Comparison of ENCODE assay signal across 8 mouse cellular contexts in genomic region chr2:84774751-84775150, GRCm38 (mm10). TPM values are rescaled to one million over a fixed set of nuclear protein-coding genes. Genes with fewer than 3 reads are reported as not detected.
DNase-seq lines count a peak whose midpoint lies in the region; ATAC-seq lines count a peak whose summit lies in the region.

No protein-coding gene starts in this region.

- H3K27ac ChIP-seq in hindbrain, embryonic 15.5 days (replicated peaks): peak overlapping the region; percentile 11; the same call in 1 of the 2 replicates
- peak overlapping the region; percentile 33; the same call in 1 of the 2 replicates for H3K27ac ChIP-seq in limb, embryonic 15.5 days
- H3K27ac ChIP-seq in midbrain, embryonic 16.5 days (ENCODE audit: low read length): peak overlapping the region; percentile 17; the same call in 1 of the 2 replicates

- H3K27me3 ChIP-seq in hindbrain, embryonic 15.5 days: no peaks in the 10 kb centered on the region
- H3K27me3 ChIP-seq in limb, embryonic 15.5 days: no peaks in the 10 kb centered on the region
- H3K27me3 ChIP-seq in midbrain, embryonic 16.5 days (ENCODE audit: control insufficient read depth, insufficient read depth, low read depth, low read length): no peaks in the 10 kb centered on the region

- no peaks in the 10 kb centered on the region for H3K36me3 ChIP-seq in hindbrain, embryonic 15.5 days
- no peaks in the 10 kb centered on the region for H3K36me3 ChIP-seq in limb, embryonic 15.5 days
- no peaks in the 10 kb centered on the region for H3K36me3 ChIP-seq in midbrain, embryonic 16.5 days (ENCODE audit: control insufficient read depth, insufficient read depth, low read length)

- peak; percentile 86 for ATAC-seq in hindbrain, embryonic 15.5 days (ENCODE audit: low FRiP score, low read depth)
- peak; percentile 81 for ATAC-seq in limb, embryonic 15.5 days (ENCODE audit: insufficient number of reproducible peaks, low FRiP score, low TSS enrichment, low read depth)
- ATAC-seq in midbrain, embryonic 16.5 days: peak; percentile 55
- ATAC-seq in granulocyte monocyte progenitor cell, adult 5-6 weeks (replicated peaks; ENCODE audit: poor library complexity, severe bottlenecking): no peak

- DNase-seq in adrenal gland, postnatal 25 days: peak; percentile 21
- peak; percentile 68 to 78 for DNase-seq in cerebellum, postnatal 25 days
- DNase-seq in gastrocnemius, postnatal 10 days: peak; percentile 71
- DNase-seq in urinary bladder, postnatal 14 days (ENCODE audit: low spot score): peak; percentile 82

- H3K4me1 ChIP-seq in hindbrain, embryonic 15.5 days (replicated peaks): peaks cover 14% of the 10 kb centered on the region
- peaks cover 14% of the 10 kb centered on the region for H3K4me1 ChIP-seq in limb, embryonic 15.5 days
- H3K4me1 ChIP-seq in midbrain, embryonic 16.5 days (ENCODE audit: control insufficient read depth, insufficient read depth, low read length): peaks cover 9% of the 10 kb centered on the region

- H3K4me3 ChIP-seq in hindbrain, embryonic 15.5 days: peak overlapping the region; percentile 33
- H3K4me3 ChIP-seq in limb, embryonic 15.5 days: peak overlapping the region; percentile 36
- peak overlapping the region; percentile 34 for H3K4me3 ChIP-seq in midbrain, embryonic 16.5 days (ENCODE audit: low read depth, low read length)

- H3K4me2 ChIP-seq in hindbrain, embryonic 15.5 days: peak overlapping the region; percentile 58
- peak overlapping the region; percentile 58 for H3K4me2 ChIP-seq in limb, embryonic 15.5 days
- H3K4me2 ChIP-seq in midbrain, embryonic 16.5 days (ENCODE audit: low read length): peak overlapping the region; percentile 59

- H3K9me3 ChIP-seq in hindbrain, embryonic 15.5 days: no peaks in the 10 kb centered on the region
- H3K9me3 ChIP-seq in limb, embryonic 15.5 days: no peaks in the 10 kb centered on the region
- no peaks in the 10 kb centered on the region for H3K9me3 ChIP-seq in midbrain, embryonic 16.5 days (replicated peaks; ENCODE audit: control insufficient read depth, low read length, poor library complexity, severe bottlenecking)

- WGBS in hindbrain, embryonic 15.5 days: 0% methylated on average over 13 of the region's 15 CpGs
- WGBS in limb, embryonic 15.5 days: 2% methylated on average over 14 of the region's 15 CpGs
- 1% methylated on average over 14 of the region's 15 CpGs for WGBS in midbrain, embryonic 16.5 days

- H3K9ac ChIP-seq in hindbrain, embryonic 15.5 days: peak overlapping the region; percentile 25
- peak overlapping the region; percentile 37 for H3K9ac ChIP-seq in limb, embryonic 15.5 days
- peak overlapping the region; percentile 68 for H3K9ac ChIP-seq in midbrain, embryonic 16.5 days (ENCODE audit: low read depth, low read length)

RNA-seq across cellular contexts. Expression of gene Serping1, which starts 0.5 kb away (rescaled TPM):
- 31.8 and 33.5 TPM in 2 replicates for total RNA-seq in adrenal gland, postnatal 25 days (2021)
- 10 to 100 TPM; 74.7 to 84.1 TPM for total RNA-seq in gastrocnemius, postnatal 10 days (2021)
- 39.5 and 47.3 TPM in 2 replicates for polyA plus RNA-seq in hindbrain, embryonic 15.5 days (2015; fragmentation: Nextera tagmentation; extraction: Ambion mirVana)
- polyA plus RNA-seq in limb, embryonic 15.5 days (2015; fragmentation: Nextera tagmentation; extraction: Ambion mirVana): 47.0 and 55.8 TPM in 2 replicates
- 28.3 and 29.0 TPM in 2 replicates for polyA plus RNA-seq in midbrain, embryonic 16.5 days (2015; fragmentation: Nextera tagmentation; extraction: Ambion mirVana)
- total RNA-seq in granulocyte monocyte progenitor cell, adult 5-6 weeks (2014; fragmentation: Nextera tagmentation): not detected in 2 replicates
- total RNA-seq in granulocyte monocyte progenitor cell, adult 5-6 weeks (2017): not detected in 2 replicates

RNA-seq across cellular contexts. Expression of gene Ube2l6, which starts 23.9 kb away (rescaled TPM):
- 16.9 and 19.9 TPM in 2 replicates for total RNA-seq in adrenal gland, postnatal 25 days (2021)
- total RNA-seq in gastrocnemius, postnatal 10 days (2021): 10 to 100 TPM in 1 of 2 experiments, 1 to 10 TPM in 1; 7.2 to 10.0 TPM
- 23.2 and 26.7 TPM in 2 replicates for polyA plus RNA-seq in hindbrain, embryonic 15.5 days (2015; fragmentation: Nextera tagmentation; extraction: Ambion mirVana)
- polyA plus RNA-seq in limb, embryonic 15.5 days (2015; fragmentation: Nextera tagmentation; extraction: Ambion mirVana): 45.5 and 49.2 TPM in 2 replicates
- polyA plus RNA-seq in midbrain, embryonic 16.5 days (2015; fragmentation: Nextera tagmentation; extraction: Ambion mirVana): 22.9 and 23.4 TPM in 2 replicates
- total RNA-seq in granulocyte monocyte progenitor cell, adult 5-6 weeks (2014; fragmentation: Nextera tagmentation): 5.6 and 6.3 TPM in 2 replicates
- 4.0 and 7.1 TPM in 2 replicates for total RNA-seq in granulocyte monocyte progenitor cell, adult 5-6 weeks (2017)

RNA-seq across cellular contexts. Expression of gene Gm19426, which starts 31.3 kb away (rescaled TPM):
- total RNA-seq in adrenal gland, postnatal 25 days (2021): 3.9 and 4.2 TPM in 2 replicates
- 1 to 10 TPM in 1 of 2 experiments, under 1 TPM in 1; 0.77 to 1.4 TPM for total RNA-seq in gastrocnemius, postnatal 10 days (2021)
- 5.1 and 5.9 TPM in 2 replicates for polyA plus RNA-seq in hindbrain, embryonic 15.5 days (2015; fragmentation: Nextera tagmentation; extraction: Ambion mirVana)
- 6.5 and 7.0 TPM in 2 replicates for polyA plus RNA-seq in limb, embryonic 15.5 days (2015; fragmentation: Nextera tagmentation; extraction: Ambion mirVana)
- 4.3 and 4.8 TPM in 2 replicates for polyA plus RNA-seq in midbrain, embryonic 16.5 days (2015; fragmentation: Nextera tagmentation; extraction: Ambion mirVana)
- total RNA-seq in granulocyte monocyte progenitor cell, adult 5-6 weeks (2014; fragmentation: Nextera tagmentation): not detected in 2 replicates
- not detected in 2 replicates for total RNA-seq in granulocyte monocyte progenitor cell, adult 5-6 weeks (2017)

RNA-seq across cellular contexts. Expression of gene Ypel4, which starts 40.9 kb away (rescaled TPM):
- 8.5 and 9.3 TPM in 2 replicates for total RNA-seq in adrenal gland, postnatal 25 days (2021)
- total RNA-seq in gastrocnemius, postnatal 10 days (2021): 1 to 10 TPM in 1 of 2 experiments, under 1 TPM in 1; 0.49 to 1.4 TPM
- polyA plus RNA-seq in hindbrain, embryonic 15.5 days (2015; fragmentation: Nextera tagmentation; extraction: Ambion mirVana): 18.9 and 19.8 TPM in 2 replicates
- 5.7 and 7.1 TPM in 2 replicates for polyA plus RNA-seq in limb, embryonic 15.5 days (2015; fragmentation: Nextera tagmentation; extraction: Ambion mirVana)
- polyA plus RNA-seq in midbrain, embryonic 16.5 days (2015; fragmentation: Nextera tagmentation; extraction: Ambion mirVana): 27.7 and 28.1 TPM in 2 replicates
- total RNA-seq in granulocyte monocyte progenitor cell, adult 5-6 weeks (2014; fragmentation: Nextera tagmentation): not detected in 2 replicates
- not detected in 2 replicates for total RNA-seq in granulocyte monocyte progenitor cell, adult 5-6 weeks (2017)

RNA-seq across cellular contexts. Expression of gene Clp1, which starts 47.6 kb away (rescaled TPM):
- 12.3 and 13.9 TPM in 2 replicates for total RNA-seq in adrenal gland, postnatal 25 days (2021)
- 1 to 10 TPM; 4.6 to 5.3 TPM for total RNA-seq in gastrocnemius, postnatal 10 days (2021)
- polyA plus RNA-seq in hindbrain, embryonic 15.5 days (2015; fragmentation: Nextera tagmentation; extraction: Ambion mirVana): 20.7 and 22.4 TPM in 2 replicates
- 26.8 and 28.7 TPM in 2 replicates for polyA plus RNA-seq in limb, embryonic 15.5 days (2015; fragmentation: Nextera tagmentation; extraction: Ambion mirVana)
- polyA plus RNA-seq in midbrain, embryonic 16.5 days (2015; fragmentation: Nextera tagmentation; extraction: Ambion mirVana): 20.1 and 23.0 TPM in 2 replicates
- total RNA-seq in granulocyte monocyte progenitor cell, adult 5-6 weeks (2014; fragmentation: Nextera tagmentation): 30.3 and 34.9 TPM in 2 replicates
- total RNA-seq in granulocyte monocyte progenitor cell, adult 5-6 weeks (2017): 31.3 and 40.1 TPM in 2 replicates

Comparison
In these comparisons a context has a peak if more than half of its experiments do, and no peak if none do; other contexts are left out.
1. DNase-seq: peak in every context shown above with its lines; median percentile 82 in urinary bladder, postnatal 14 days; 73 in cerebellum, postnatal 25 days; 71 in gastrocnemius, postnatal 10 days; 21 in adrenal gland, postnatal 25 days.
2. RNA of gene Serping1, which starts 0.5 kb away (total RNA-seq): 74.7 to 84.1 TPM in gastrocnemius, postnatal 10 days and 31.8 to 33.5 TPM in adrenal gland, postnatal 25 days; not detected in granulocyte monocyte progenitor cell, adult 5-6 weeks; every median in the first group is over 10 times any median in the second.
3. Peak in every context shown above with its lines, with median percentiles within 50 percentile points of each other: H3K27ac ChIP-seq, H3K4me2 ChIP-seq, H3K4me3 ChIP-seq and H3K9ac ChIP-seq.